Comparison of ENCODE assay signal across 8 mouse cellular contexts in genomic region chr16:8737666-8738541, GRCm38 (mm10). TPM values are rescaled to one million over a fixed set of nuclear protein-coding genes. Genes with fewer than 3 reads are reported as not detected.
DNase-seq lines count a peak whose midpoint lies in the region; ATAC-seq and TF ChIP-seq lines count a peak whose summit lies in the region.

No protein-coding gene starts in this region.

- no peaks in the 10 kb centered on the region for H3K36me3 ChIP-seq in limb, embryonic 15.5 days

- TF ChIP-seq CTCF in embryonic fibroblast, embryonic 13.5 days (IDR thresholded peaks at IDR 0.05; ENCODE audit: borderline replicate concordance, insufficient read depth, low read length) = no peak

- peaks cover 10% of the 10 kb centered on the region for H3K4me1 ChIP-seq in embryonic fibroblast, embryonic 13.5 days (ENCODE audit: control insufficient read depth, insufficient read depth, low read length)
- H3K4me1 ChIP-seq in limb, embryonic 15.5 days = peaks cover 29% of the 10 kb centered on the region

- TF ChIP-seq POLR2A in embryonic fibroblast, embryonic 13.5 days (IDR thresholded peaks at IDR 0.05; ENCODE audit: low read depth, low read length) = no peak

- peak overlapping the region; percentile 91 for H3K4me3 ChIP-seq in embryonic fibroblast, embryonic 13.5 days (ENCODE audit: insufficient read depth, low read length)
- H3K4me3 ChIP-seq in limb, embryonic 15.5 days = peak overlapping the region; percentile 97

- peak overlapping the region; percentile 70 for H3K4me2 ChIP-seq in limb, embryonic 15.5 days

- ATAC-seq in limb, embryonic 15.5 days (ENCODE audit: insufficient number of reproducible peaks, low FRiP score, low TSS enrichment, low read depth) = peak; percentile 25; the same call in 1 of the 2 replicates

- under 1% methylated on average over 97 of the region's 110 CpGs for WGBS in limb, embryonic 15.5 days

- H3K9me3 ChIP-seq in limb, embryonic 15.5 days = no peaks in the 10 kb centered on the region

- DNase-seq in heart, adult 11 months = peak; percentile 94
- DNase-seq in heart, adult 8-10 months (ENCODE audit: low spot score) = no peak
- peak; percentile 59 for DNase-seq in adrenal gland, adult 2 months
- DNase-seq in heart, postnatal 4 days = peak; percentile 47
- peak; percentile 73 for DNase-seq in neural tube, embryonic 10.5 days (ENCODE audit: extremely low spot score, low spot score)
- DNase-seq in thymus, postnatal 10 days (ENCODE audit: low spot score in 2 of 2) = peak; percentile 63 to 67

- no peak overlapping the region for H3K27ac ChIP-seq in embryonic fibroblast, embryonic 13.5 days (ENCODE audit: insufficient read depth, low read length)
- peak overlapping the region; percentile 86 for H3K27ac ChIP-seq in limb, embryonic 15.5 days

- H3K27me3 ChIP-seq in limb, embryonic 15.5 days = no peaks in the 10 kb centered on the region

- peak overlapping the region; percentile 87 for H3K9ac ChIP-seq in limb, embryonic 15.5 days

RNA-seq across cellular contexts. Expression of gene Usp7, which starts 54.2 kb away (rescaled TPM):
- 10 to 100 TPM; 42.9 to 59.2 (median 48.1) TPM for total RNA-seq in heart, adult 8-10 months (2022)
- 100 to 1,000 TPM in 1 of 2 experiments, 10 to 100 TPM in 1; 83.9 to 128 TPM for total RNA-seq in adrenal gland, adult 2 months (2021)
- polyA plus RNA-seq in adrenal gland, adult 2 months (2012; rRNA removed) = 6.8 and 9.6 TPM in 2 replicates
- 86.8 and 118 TPM in 2 replicates for polyA plus RNA-seq in embryonic fibroblast, embryonic 13.5 days (2011; ENCODE audit: insufficient read length, low read depth, missing spikeins)
- total RNA-seq in heart, postnatal 4 days (2021) = 10 to 100 TPM; 93.2 to 93.6 TPM
- polyA plus RNA-seq in limb, embryonic 15.5 days (2015; fragmentation: Nextera tagmentation; extraction: Ambion mirVana) = 27.8 and 28.9 TPM in 2 replicates

RNA-seq across cellular contexts. Expression of gene Gm5767, which starts 57.3 kb away (rescaled TPM):
- total RNA-seq in heart, adult 8-10 months (2022) = not detected
- not detected for total RNA-seq in adrenal gland, adult 2 months (2021)
- 0.25 and 0.29 TPM in 2 replicates for polyA plus RNA-seq in adrenal gland, adult 2 months (2012; rRNA removed)
- polyA plus RNA-seq in embryonic fibroblast, embryonic 13.5 days (2011; ENCODE audit: insufficient read length, low read depth, missing spikeins) = not detected in 2 replicates
- total RNA-seq in heart, postnatal 4 days (2021) = not detected
- polyA plus RNA-seq in limb, embryonic 15.5 days (2015; fragmentation: Nextera tagmentation; extraction: Ambion mirVana) = 0.32 TPM in 1 of 2 replicates, not detected in the other
